Mouse (Mus musculus): ENCODE measurements around the gene Tmem51. TPM values are rescaled to one million over a fixed set of nuclear protein-coding genes. Genes with fewer than 3 reads are reported as not detected.
"Not testable (repeated sequence)": the region's sequence is repeated elsewhere in the genome, so short reads cannot be mapped to it uniquely, and the experiment has no call there.

Tmem51 gene
- polyA plus RNA-seq, 1 experiment from 2014 or later = 6.0 TPM

GRCm38 (mm10) chr4:142053661-142054448 is 30.2 kb downstream of the Tmem51 start:
- no peak overlapping the region for H3K4me3 ChIP-seq (replicated peaks)
- WGBS = 54% methylated on average over 9 of the region's 9 CpGs
- no peaks in the 10 kb centered on the region for H3K9me3 ChIP-seq
- no peaks in the 10 kb centered on the region for H3K27me3 ChIP-seq
- H3K36me3 ChIP-seq (replicated peaks) = no peaks in the 10 kb centered on the region
- H3K27ac ChIP-seq = no peak overlapping the region
- ATAC-seq (ENCODE audit: low FRiP score) = no peak
- H3K9ac ChIP-seq = no peak overlapping the region
- H3K4me2 ChIP-seq = no peak overlapping the region
- H3K4me1 ChIP-seq = no peaks in the 10 kb centered on the region

GRCm38 (mm10) chr4:142053261-142053660 is 30.8 kb downstream of the Tmem51 start:
- H3K27ac ChIP-seq = no peak overlapping the region
- no peaks in the 10 kb centered on the region for H3K9me3 ChIP-seq
- H3K4me1 ChIP-seq = no peaks in the 10 kb centered on the region
- H3K9ac ChIP-seq = no peak overlapping the region
- no peak overlapping the region for H3K4me2 ChIP-seq
- H3K36me3 ChIP-seq (replicated peaks) = no peaks in the 10 kb centered on the region
- no peak overlapping the region for H3K4me3 ChIP-seq (replicated peaks)
- 79% methylated on average over 4 of the region's 4 CpGs for WGBS
- no peak for ATAC-seq (ENCODE audit: low FRiP score)
- no peaks in the 10 kb centered on the region for H3K27me3 ChIP-seq

- WGBS = 54% methylated on average over 22 of the region's 22 CpGs
- no peak overlapping the region for H3K4me2 ChIP-seq
Measured at GRCm38 (mm10) chr4:142052391-142053132, 31.5 kb downstream of the Tmem51 start.

GRCm38 (mm10) chr4:142051883-142052282 is 32.2 kb downstream of the Tmem51 start:
- not testable (repeated sequence) for H3K4me3 ChIP-seq (replicated peaks); H3K36me3 ChIP-seq (replicated peaks); H3K9me3 ChIP-seq; H3K27me3 ChIP-seq; H3K4me1 ChIP-seq; H3K4me2 ChIP-seq; ATAC-seq (ENCODE audit: low FRiP score); H3K9ac ChIP-seq; H3K27ac ChIP-seq
- 93% methylated on average over 6 of the region's 6 CpGs for WGBS

More at GRCm38 (mm10) chr4:142052391-142053132, 31.5 kb downstream of the Tmem51 start:
- H3K27me3 ChIP-seq = no peaks in the 10 kb centered on the region
- H3K4me1 ChIP-seq = no peaks in the 10 kb centered on the region
- H3K4me3 ChIP-seq (replicated peaks) = no peak overlapping the region
- no peaks in the 10 kb centered on the region for H3K36me3 ChIP-seq (replicated peaks)
- no peaks in the 10 kb centered on the region for H3K9me3 ChIP-seq
- H3K9ac ChIP-seq = no peak overlapping the region
- ATAC-seq (ENCODE audit: low FRiP score) = no peak
- no peak overlapping the region for H3K27ac ChIP-seq

GRCm38 (mm10) chr4:142049963-142050362 is 34.1 kb downstream of the Tmem51 start:
- no peaks in the 10 kb centered on the region for H3K4me1 ChIP-seq
- WGBS = 88% methylated on average over 5 of the region's 5 CpGs
- H3K4me3 ChIP-seq (replicated peaks) = no peak overlapping the region
- no peak overlapping the region for H3K9ac ChIP-seq
- H3K27me3 ChIP-seq = no peaks in the 10 kb centered on the region
- H3K36me3 ChIP-seq (replicated peaks) = no peaks in the 10 kb centered on the region
- H3K9me3 ChIP-seq = no peaks in the 10 kb centered on the region
- H3K27ac ChIP-seq = no peak overlapping the region
- ATAC-seq (ENCODE audit: low FRiP score) = no peak
- H3K4me2 ChIP-seq = no peak overlapping the region

- Histone ChIP-seq H3K36me3 (replicated peaks) (no peaks in the 10 kb centered on the region), H3K9me3 (no peaks in the 10 kb centered on the region), H3K4me2 (no peak overlapping the region), H3K4me1 (peaks cover 4% of the 10 kb centered on the region; the same call in 1 of the 2 replicates), H3K27ac (no peak overlapping the region), H3K27me3 (no peaks in the 10 kb centered on the region), H3K9ac (no peak overlapping the region), H3K4me3 (replicated peaks) (no peak overlapping the region)
- ATAC-seq (ENCODE audit: low FRiP score) = no peak
- WGBS = 84% methylated on average over 8 of the region's 8 CpGs
Measured at GRCm38 (mm10) chr4:142048391-142048790, 35.7 kb downstream of the Tmem51 start.

- no peak overlapping the region for H3K9ac ChIP-seq
- 89% methylated on average over 5 of the region's 5 CpGs for WGBS
- H3K27ac ChIP-seq = no peak overlapping the region
- no peak overlapping the region for H3K4me3 ChIP-seq (replicated peaks)
- H3K4me2 ChIP-seq = no peak overlapping the region
- no peaks in the 10 kb centered on the region for H3K9me3 ChIP-seq
- no peaks in the 10 kb centered on the region for H3K36me3 ChIP-seq (replicated peaks)
- peaks cover 4% of the 10 kb centered on the region; the same call in 1 of the 2 replicates for H3K4me1 ChIP-seq
- no peaks in the 10 kb centered on the region for H3K27me3 ChIP-seq
- no peak for ATAC-seq (ENCODE audit: low FRiP score)
Measured at GRCm38 (mm10) chr4:142047005-142047404, 37.1 kb downstream of the Tmem51 start.

GRCm38 (mm10) chr4:142046496-142046895 is 37.6 kb downstream of the Tmem51 start:
- no peak for ATAC-seq (ENCODE audit: low FRiP score)
- Histone ChIP-seq H3K9me3 (no peaks in the 10 kb centered on the region), H3K27me3 (no peaks in the 10 kb centered on the region), H3K4me2 (no peak overlapping the region), H3K36me3 (replicated peaks) (no peaks in the 10 kb centered on the region), H3K27ac (no peak overlapping the region), H3K9ac (no peak overlapping the region), H3K4me3 (replicated peaks) (no peak overlapping the region), H3K4me1 (peaks cover 4% of the 10 kb centered on the region; the same call in 1 of the 2 replicates)
- 89% methylated on average over 7 of the region's 7 CpGs for WGBS

- Histone ChIP-seq H3K9ac (no peak overlapping the region), H3K4me2 (no peak overlapping the region), H3K9me3 (no peaks in the 10 kb centered on the region), H3K27ac (no peak overlapping the region), H3K36me3 (replicated peaks) (no peaks in the 10 kb centered on the region), H3K27me3 (no peaks in the 10 kb centered on the region), H3K4me3 (replicated peaks) (no peak overlapping the region), H3K4me1 (peaks cover 4% of the 10 kb centered on the region; the same call in 1 of the 2 replicates)
- ATAC-seq (ENCODE audit: low FRiP score) = no peak
- 83% methylated on average over 14 of the region's 14 CpGs for WGBS
Measured at GRCm38 (mm10) chr4:142045595-142046163, 38.4 kb downstream of the Tmem51 start.

GRCm38 (mm10) chr4:142044452-142044851 is 39.7 kb downstream of the Tmem51 start:
- no peaks in the 10 kb centered on the region for H3K27me3 ChIP-seq
- 75% methylated on average over 12 of the region's 12 CpGs for WGBS
- ATAC-seq (ENCODE audit: low FRiP score) = no peak
- peaks cover 4% of the 10 kb centered on the region; the same call in 1 of the 2 replicates for H3K4me1 ChIP-seq
- H3K27ac ChIP-seq = no peak overlapping the region
- H3K9ac ChIP-seq = no peak overlapping the region
- no peaks in the 10 kb centered on the region for H3K9me3 ChIP-seq
- H3K4me2 ChIP-seq = no peak overlapping the region
- H3K4me3 ChIP-seq (replicated peaks) = no peak overlapping the region
- no peaks in the 10 kb centered on the region for H3K36me3 ChIP-seq (replicated peaks)

- no peak for ATAC-seq (ENCODE audit: low FRiP score)
- H3K27me3 ChIP-seq = no peaks in the 10 kb centered on the region
- H3K4me1 ChIP-seq = peaks cover 4% of the 10 kb centered on the region; the same call in 1 of the 2 replicates
- H3K9ac ChIP-seq = no peak overlapping the region
- H3K27ac ChIP-seq = no peak overlapping the region
- no peaks in the 10 kb centered on the region for H3K9me3 ChIP-seq
- no peaks in the 10 kb centered on the region for H3K36me3 ChIP-seq (replicated peaks)
- WGBS = 93% methylated on average over 9 of the region's 9 CpGs
- H3K4me3 ChIP-seq (replicated peaks) = no peak overlapping the region
- no peak overlapping the region for H3K4me2 ChIP-seq
Measured at GRCm38 (mm10) chr4:142039662-142040353, 44.3 kb downstream of the Tmem51 start.

GRCm38 (mm10) chr4:142037897-142038296 is 46.2 kb downstream of the Tmem51 start:
- Histone ChIP-seq H3K4me2 (no peak overlapping the region), H3K4me1 (no peaks in the 10 kb centered on the region), H3K9me3 (no peaks in the 10 kb centered on the region), H3K36me3 (replicated peaks) (no peaks in the 10 kb centered on the region), H3K9ac (no peak overlapping the region), H3K27ac (no peak overlapping the region), H3K27me3 (no peaks in the 10 kb centered on the region), H3K4me3 (replicated peaks) (no peak overlapping the region)
- 68% methylated on average over 4 of the region's 4 CpGs for WGBS
- ATAC-seq (ENCODE audit: low FRiP score) = no peak
